Mouse (Mus musculus) kidney, adult 8-10 months (tissue): ENCODE data around the gene Tfb2m.
A peak's percentile ranks its signal among the peaks of the same experiment; 100 is the strongest.

ENCODE experiments used
- DNase-seq, 2 experiments: peaks; one replicate each; pipeline ENCODE4 v3.0.0; 2022

The Tfb2m gene

GRCm38 (mm10) chr1:179553949-179554347 is 7.9 kb upstream of the Tfb2m start:
- DNase-seq = no peak

- peak in 1 of 2 experiments; percentile 17 for DNase-seq
These were observed 7.3 kb upstream of the Tfb2m start for GRCm38 (mm10) chr1:179553197-179553948.

- peak in 1 of 2 experiments; percentile 13 for DNase-seq
These were observed 6.7 kb upstream of the Tfb2m start for GRCm38 (mm10) chr1:179552751-179553150.

- DNase-seq = no peak
These were observed 5.9 kb upstream of the Tfb2m start for GRCm38 (mm10) chr1:179551921-179552320.

- DNase-seq = no peak
These were observed 5.3 kb upstream of the Tfb2m start for GRCm38 (mm10) chr1:179551336-179551735.

- DNase-seq = no peak
These were observed 3.1 kb upstream of the Tfb2m start for GRCm38 (mm10) chr1:179548996-179549752.

GRCm38 (mm10) chr1:179548220-179548619 is 2.2 kb upstream of the Tfb2m start:
- no peak for DNase-seq

- DNase-seq = no peak
These were observed 1.1 kb upstream of the Tfb2m start for GRCm38 (mm10) chr1:179547176-179547575.

GRCm38 (mm10) chr1:179546551-179546917 is 467 bp upstream of the Tfb2m start:
- DNase-seq = no peak

GRCm38 (mm10) chr1:179541502-179541901 is 4.6 kb downstream of the Tfb2m start:
- DNase-seq = no peak

GRCm38 (mm10) chr1:179539887-179540286 is 6.2 kb downstream of the Tfb2m start:
- DNase-seq = no peak

GRCm38 (mm10) chr1:179539054-179539453 is 7.0 kb downstream of the Tfb2m start:
- no peak for DNase-seq

GRCm38 (mm10) chr1:179519901-179520300 is 26.2 kb downstream of the Tfb2m start:
- no peak for DNase-seq

- DNase-seq = peak; percentile 75 to 83
These were observed 28.2 kb downstream of the Tfb2m start, which contains the start of gene Smyd3 for GRCm38 (mm10) chr1:179517713-179518465. Gene Smyd3 (minus strand): TSS chr1:179518041.

GRCm38 (mm10) chr1:179516941-179517712 is 28.9 kb downstream of the Tfb2m start:
- no peak for DNase-seq

GRCm38 (mm10) chr1:179511895-179512294 is 34.2 kb downstream of the Tfb2m start:
- no peak for DNase-seq

- DNase-seq = no peak
These were observed 35.3 kb downstream of the Tfb2m start for GRCm38 (mm10) chr1:179510546-179511340.

GRCm38 (mm10) chr1:179506530-179507315 is 39.3 kb downstream of the Tfb2m start:
- DNase-seq = peak in 1 of 2 experiments; percentile 19

- no peak for DNase-seq
These were observed 43.5 kb downstream of the Tfb2m start for GRCm38 (mm10) chr1:179502565-179502964.

- no peak for DNase-seq
These were observed 46.8 kb downstream of the Tfb2m start for GRCm38 (mm10) chr1:179499257-179499656.

GRCm38 (mm10) chr1:179492908-179493307 is 53.2 kb downstream of the Tfb2m start:
- no peak for DNase-seq
